ENCODE assay signal across 9 mouse cellular contexts in genomic region chr17:14960520-14960919, GRCm38 (mm10). TPM values are rescaled to one million over a fixed set of nuclear protein-coding genes. Genes with fewer than 3 reads are reported as not detected.
DNase-seq lines count a peak whose midpoint lies in the region; ATAC-seq and TF ChIP-seq lines count a peak whose summit lies in the region.
"Had no signal": no experiment of that assay in that cellular context is flagged by ENCODE, and none has a peak within 500 bp of the region (broad histone marks: within the 10 kb centered on the region; RNA-seq: fewer than 3 reads in every experiment).

No protein-coding gene starts in this region.

- H3K4me3 ChIP-seq in G1E (ENCODE audit: low read depth, low read length): peak overlapping the region; percentile 84
- H3K4me3 ChIP-seq in heart, embryonic 16.5 days (ENCODE audit: low read length): peak overlapping the region; percentile 84
- H3K4me3 ChIP-seq in midbrain, embryonic 13.5 days (replicated peaks): peak overlapping the region; percentile 74

- H3K27ac ChIP-seq in heart, embryonic 16.5 days (ENCODE audit: low read length): peak overlapping the region; percentile 80; the same call in 1 of the 2 replicates
- no peak overlapping the region for H3K27ac ChIP-seq in midbrain, embryonic 13.5 days

- WGBS in heart, embryonic 16.5 days: 0% methylated on average over 19 of the region's 23 CpGs
- WGBS in midbrain, embryonic 13.5 days: 0% methylated on average over 21 of the region's 23 CpGs

- TF ChIP-seq CTCF in G1E (IDR thresholded peaks at IDR 0.05; ENCODE audit: low read depth, low read length): no peak

- H3K4me2 ChIP-seq in heart, embryonic 16.5 days (ENCODE audit: low read depth, low read length): peak overlapping the region; percentile 96
- H3K4me2 ChIP-seq in midbrain, embryonic 13.5 days (replicated peaks): peak overlapping the region; percentile 86

- peaks cover 26% of the 10 kb centered on the region for H3K36me3 ChIP-seq in G1E (replicated peaks)
- peaks cover 4% of the 10 kb centered on the region; the same call in 1 of the 2 replicates for H3K36me3 ChIP-seq in heart, embryonic 16.5 days (ENCODE audit: control insufficient read depth, insufficient read depth)
- H3K36me3 ChIP-seq in midbrain, embryonic 13.5 days: no peaks in the 10 kb centered on the region

- peak overlapping the region; percentile 86 for H3K9ac ChIP-seq in heart, embryonic 16.5 days (ENCODE audit: low read length)
- H3K9ac ChIP-seq in midbrain, embryonic 13.5 days (replicated peaks): peak overlapping the region; percentile 83

- peaks cover 19% of the 10 kb centered on the region for H3K4me1 ChIP-seq in G1E (ENCODE audit: insufficient read depth, low read depth, low read length)
- H3K4me1 ChIP-seq in heart, embryonic 16.5 days (ENCODE audit: control insufficient read depth, insufficient read depth, low read length): peaks cover 8% of the 10 kb centered on the region
- peaks cover 12% of the 10 kb centered on the region for H3K4me1 ChIP-seq in midbrain, embryonic 13.5 days (replicated peaks)

- ATAC-seq in G1E (ENCODE audit: extremely low read depth, insufficient number of reproducible peaks, low FRiP score, poor library complexity, severe bottlenecking): no peak
- peak; percentile 23 for ATAC-seq in heart, embryonic 16.5 days (replicated peaks; ENCODE audit: extremely low read depth, insufficient read depth, low FRiP score)
- ATAC-seq in midbrain, embryonic 13.5 days: peak; percentile 16

- H3K27me3 ChIP-seq in G1E (ENCODE audit: insufficient read depth, low read length): no peaks in the 10 kb centered on the region
- no peaks in the 10 kb centered on the region for H3K27me3 ChIP-seq in heart, embryonic 16.5 days (ENCODE audit: control insufficient read depth, insufficient read depth, low read length)
- H3K27me3 ChIP-seq in midbrain, embryonic 13.5 days: no peaks in the 10 kb centered on the region

- H3K9me3 ChIP-seq in G1E (replicated peaks): no peaks in the 10 kb centered on the region
- no peaks in the 10 kb centered on the region for H3K9me3 ChIP-seq in heart, embryonic 16.5 days (replicated peaks; ENCODE audit: control insufficient read depth, low read length)
- H3K9me3 ChIP-seq in midbrain, embryonic 13.5 days: no peaks in the 10 kb centered on the region

- DNase-seq in A20 (ENCODE audit: low read depth, low spot score) (peak; percentile 63), G1E (ENCODE audit: low spot score) (peak; percentile 10)
- DNase-seq in embryo, embryonic 9.5 days (ENCODE audit: extremely low spot score): peak; percentile 33
- peak; percentile 27 to 46 for DNase-seq in kidney, postnatal 4 days
- peak; percentile 66 for DNase-seq in testis, postnatal 14 days (ENCODE audit: low spot score)
- no peak for DNase-seq in left cerebral cortex, adult 11 months (ENCODE audit: low spot score)

RNA-seq across cellular contexts. Expression of gene Phf10, which starts 0.6 kb away (rescaled TPM):
- 187 and 239 TPM in 2 replicates for total RNA-seq in G1E (2014; fragmentation: Nextera tagmentation)
- total RNA-seq in G1E (2017): 107 and 124 TPM in 2 replicates
- 118 and 125 TPM in 2 replicates for polyA plus RNA-seq in G1E (2012)
- polyA plus RNA-seq in heart, embryonic 16.5 days (2015; fragmentation: Nextera tagmentation; extraction: Ambion mirVana): 27.2 TPM in 2 replicates
- 19.0 and 19.2 TPM in 2 replicates for polyA plus RNA-seq in midbrain, embryonic 13.5 days (2015; fragmentation: Nextera tagmentation; extraction: Ambion mirVana)

RNA-seq across cellular contexts. Expression of gene 1600012H06Rik, which starts 17.5 kb away (rescaled TPM):
- total RNA-seq in G1E (2014; fragmentation: Nextera tagmentation) (12.3 and 16.1 TPM in 2 replicates), G1E (2017) (18.7 and 19.7 TPM in 2 replicates)
- polyA plus RNA-seq in G1E (2012): 1.7 and 2.0 TPM in 2 replicates
- polyA plus RNA-seq in heart, embryonic 16.5 days (2015; fragmentation: Nextera tagmentation; extraction: Ambion mirVana): 28.8 and 30.2 TPM in 2 replicates
- polyA plus RNA-seq in midbrain, embryonic 13.5 days (2015; fragmentation: Nextera tagmentation; extraction: Ambion mirVana): 27.4 and 28.2 TPM in 2 replicates

RNA-seq across cellular contexts. Expression of gene Wdr27, which starts 17.6 kb away (rescaled TPM):
- 2.4 TPM in 1 of 2 replicates, not detected in the other for total RNA-seq in G1E (2014; fragmentation: Nextera tagmentation)
- 0.66 and 3.9 TPM in 2 replicates for total RNA-seq in G1E (2017)
- polyA plus RNA-seq in G1E (2012): 1.7 and 1.9 TPM in 2 replicates
- polyA plus RNA-seq in heart, embryonic 16.5 days (2015; fragmentation: Nextera tagmentation; extraction: Ambion mirVana): 3.0 and 3.5 TPM in 2 replicates
- polyA plus RNA-seq in midbrain, embryonic 13.5 days (2015; fragmentation: Nextera tagmentation; extraction: Ambion mirVana): 4.7 and 9.0 TPM in 2 replicates

RNA-seq across cellular contexts. Expression of gene 9030025P20Rik, which starts 17.7 kb away (rescaled TPM):
- total RNA-seq in G1E (2014; fragmentation: Nextera tagmentation): 31.6 and 36.9 TPM in 2 replicates
- total RNA-seq in G1E (2017): 30.4 and 33.3 TPM in 2 replicates
- 4.0 and 4.7 TPM in 2 replicates for polyA plus RNA-seq in G1E (2012)
- polyA plus RNA-seq in heart, embryonic 16.5 days (2015; fragmentation: Nextera tagmentation; extraction: Ambion mirVana): 6.3 and 6.4 TPM in 2 replicates
- polyA plus RNA-seq in midbrain, embryonic 13.5 days (2015; fragmentation: Nextera tagmentation; extraction: Ambion mirVana): 10.6 and 11.8 TPM in 2 replicates

RNA-seq across cellular contexts. Expression of gene Gm3417, which starts 18.1 kb away (rescaled TPM):
- 2.5 and 12.2 TPM in 2 replicates for total RNA-seq in G1E (2014; fragmentation: Nextera tagmentation)
- total RNA-seq in G1E (2017): 0.27 and 2.4 TPM in 2 replicates
- 7.0 and 9.5 TPM in 2 replicates for polyA plus RNA-seq in G1E (2012)
- polyA plus RNA-seq in heart, embryonic 16.5 days (2015; fragmentation: Nextera tagmentation; extraction: Ambion mirVana): 2.1 TPM in 1 of 2 replicates, not detected in the other
- 0.96 and 1.4 TPM in 2 replicates for polyA plus RNA-seq in midbrain, embryonic 13.5 days (2015; fragmentation: Nextera tagmentation; extraction: Ambion mirVana)
- total RNA-seq: gastrocnemius, postnatal 36 days had no signal
